Mouse (Mus musculus) intestine, postnatal 0 days (tissue): ENCODE data around the gene Tecr. TPM values are rescaled to one million over a fixed set of nuclear protein-coding genes. Genes with fewer than 3 reads are reported as not detected.

Source experiments
- ATAC-seq: fragments of 200-750 bp; cut with Nextera tagmentation; 2 replicates; pipeline ENCODE4 v1.8.0; 2017; ENCODE audit warnings: mild to moderate bottlenecking, moderate TSS enrichment, moderate library complexity
- H3K27ac ChIP-seq: fragments of 300-500 bp; sonication (generic); 2 replicates; pipeline ENCODE4 v1.5.1; 2014; ENCODE audit warnings: mild to moderate bottlenecking, low read depth, low read length, moderate library complexity
- H3K27me3 ChIP-seq: fragments of 300-500 bp; sonication (generic); replicated peaks from 2 replicates; pipeline ENCODE4 v1.6.1; 2014; ENCODE audit warnings: low read length, mixed read lengths; ENCODE audit not compliant: control insufficient read depth, insufficient read depth
- H3K36me3 ChIP-seq: fragments of 300-500 bp; sonication (generic); 2 replicates; pipeline ENCODE4 v1.6.1; 2014; ENCODE audit warnings: mild to moderate bottlenecking, moderate library complexity; ENCODE audit not compliant: control insufficient read depth, insufficient read depth
- H3K4me1 ChIP-seq: fragments of 300-500 bp; sonication (generic); replicated peaks from 2 replicates; pipeline ENCODE4 v1.6.1; 2014; ENCODE audit warnings: antibody characterized with exemption, low read length, mixed read lengths; ENCODE audit not compliant: control insufficient read depth, insufficient read depth
- H3K4me2 ChIP-seq: fragments of 300-500 bp; sonication (generic); replicated peaks from 2 replicates; pipeline ENCODE4 v1.6.1; 2014; ENCODE audit warnings: low read depth, mild to moderate bottlenecking, moderate library complexity
- H3K4me3 ChIP-seq: fragments of 300-500 bp; sonication (generic); 2 replicates; pipeline ENCODE4 v1.5.1; 2014; ENCODE audit warnings: low read depth, low read length
- H3K9ac ChIP-seq: fragments of 300-500 bp; sonication (generic); 2 replicates; pipeline ENCODE4 v1.6.1; 2014; ENCODE audit warnings: mild to moderate bottlenecking, low read depth, low read length
- H3K9me3 ChIP-seq: fragments of 300-500 bp; sonication (generic); 2 replicates; pipeline ENCODE4 v1.6.1; 2016; ENCODE audit warnings: mixed run types; ENCODE audit not compliant: control insufficient read depth
- CTCF ChIP-seq: sonication (generic); IDR thresholded peaks from 2 replicates; pipeline ENCODE4 v1.5.1; 2016; ENCODE audit warnings: low read depth, mild to moderate bottlenecking, control low read depth, antibody characterized with exemption, moderate library complexity
- whole genome bisulfite sequencing: fragments of 180-500 bp; shearing (Covaris S2); extraction: QIAGEN DNeasy Blood & Tissue Kit; methylation state at CpG from one replicate; pipeline ENCODE4 v1.1.7; 2014; 5-methylcytosine and 5-hydroxymethylcytosine counted together
- polyA plus RNA-seq: library from polyadenylated mRNA; unstranded; fragments of >200 nt; fragmentation: Nextera tagmentation; extraction: Ambion mirVana; gene quantifications from 2 replicates; pipeline ENCODE4 v1.2.1, GENCODE M21; 2015

The Tecr gene
- polyA plus RNA-seq, 1 experiment from 2014 or later, result 320 TPM

GRCm38 (mm10) chr8:83534802-83535201, 73.0 kb downstream of the Tecr start:
- H3K4me3 ChIP-seq, result no peak overlapping the region
- H3K9ac ChIP-seq, result no peak overlapping the region
- ATAC-seq, result peak; percentile 54
- no peak overlapping the region for H3K27ac ChIP-seq
- no peak overlapping the region for H3K4me2 ChIP-seq
- H3K36me3 ChIP-seq, result no peaks in the 10 kb centered on the region
- H3K4me1 ChIP-seq, result no peaks in the 10 kb centered on the region
- H3K27me3 ChIP-seq, result no peaks in the 10 kb centered on the region
- no peak for TF ChIP-seq CTCF
- H3K9me3 ChIP-seq, result no peaks in the 10 kb centered on the region
- 58% methylated on average over 2 of the region's 2 CpGs for WGBS

Other genes starting within 250 kb of the Tecr start
- 0.13 and 0.18 TPM in 2 replicates for gene Clgn, start 218.1 kb downstream of the Tecr start, polyA plus RNA-seq
- gene Scoc, start 149.6 kb downstream of the Tecr start, polyA plus RNA-seq, result 90.6 and 97.8 TPM in 2 replicates
- not detected in 2 replicates for gene Olfr370, start 72.2 kb downstream of the Tecr start, polyA plus RNA-seq
- 579 and 585 TPM in 2 replicates for gene Ndufb7, start 41.3 kb downstream of the Tecr start, polyA plus RNA-seq
- 26.1 and 28.8 TPM in 2 replicates for gene Dnajb1, start 222 bp upstream of the Tecr start, polyA plus RNA-seq
- 76.1 and 79.3 TPM in 2 replicates for gene Gipc1, start 44.7 kb upstream of the Tecr start, polyA plus RNA-seq
- gene Ptger1, start 58.7 kb upstream of the Tecr start, polyA plus RNA-seq, result 1.1 and 1.2 TPM in 2 replicates
- 37.0 and 40.2 TPM in 2 replicates for gene Pkn1, start 91.2 kb upstream of the Tecr start, polyA plus RNA-seq
- 69.8 and 75.5 TPM in 2 replicates for gene Ddx39, start 107.2 kb upstream of the Tecr start, polyA plus RNA-seq
- 17.2 and 17.6 TPM in 2 replicates for gene Adgre5, start 133.4 kb upstream of the Tecr start, polyA plus RNA-seq